Mouse (Mus musculus) spleen, postnatal 14 days (tissue): ENCODE measurements around the gene Tmem217.

Source experiments
- DNase-seq, 2 experiments: peaks; one replicate each; pipeline ENCODE4 v3.0.0; 2021 to 2022; ENCODE audit warnings: low spot score in 2 of 2

The Tmem217 gene

DNA sequence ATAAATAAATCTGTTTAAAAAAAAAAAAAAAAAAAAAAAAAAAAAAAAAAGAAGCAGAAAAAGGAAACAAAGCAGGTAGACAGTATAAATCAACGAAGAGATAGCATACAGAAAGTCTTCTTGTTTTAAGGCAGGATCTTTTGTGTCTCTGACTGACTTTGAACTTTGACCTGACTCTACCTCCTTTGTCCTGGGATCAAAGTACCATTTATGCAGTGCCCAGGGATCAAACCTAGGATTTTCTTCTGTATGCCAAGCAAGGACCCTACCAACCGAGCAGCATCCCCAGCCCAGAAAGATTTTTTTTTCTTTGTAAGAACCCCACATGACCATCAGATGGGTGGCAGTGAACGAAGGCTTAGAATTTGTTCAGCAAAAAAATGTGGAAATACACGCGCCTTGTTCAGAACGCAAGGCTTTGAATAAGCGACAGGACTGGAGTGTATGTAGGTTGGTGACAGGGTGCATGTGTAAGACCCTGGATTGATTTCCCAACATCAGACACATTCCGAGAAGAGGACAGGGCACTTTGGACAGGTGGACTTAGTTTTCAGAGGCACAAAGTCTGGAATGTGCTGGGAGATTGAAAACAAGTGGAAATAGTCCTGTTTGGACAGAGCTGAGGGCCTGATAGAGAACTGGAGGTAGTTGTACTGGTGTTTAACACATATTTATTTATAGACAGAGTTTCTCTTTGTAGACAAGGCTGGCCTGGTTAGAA, 63.8 kb downstream of the Tmem217 start:
- DNase-seq: no peak

DNA sequence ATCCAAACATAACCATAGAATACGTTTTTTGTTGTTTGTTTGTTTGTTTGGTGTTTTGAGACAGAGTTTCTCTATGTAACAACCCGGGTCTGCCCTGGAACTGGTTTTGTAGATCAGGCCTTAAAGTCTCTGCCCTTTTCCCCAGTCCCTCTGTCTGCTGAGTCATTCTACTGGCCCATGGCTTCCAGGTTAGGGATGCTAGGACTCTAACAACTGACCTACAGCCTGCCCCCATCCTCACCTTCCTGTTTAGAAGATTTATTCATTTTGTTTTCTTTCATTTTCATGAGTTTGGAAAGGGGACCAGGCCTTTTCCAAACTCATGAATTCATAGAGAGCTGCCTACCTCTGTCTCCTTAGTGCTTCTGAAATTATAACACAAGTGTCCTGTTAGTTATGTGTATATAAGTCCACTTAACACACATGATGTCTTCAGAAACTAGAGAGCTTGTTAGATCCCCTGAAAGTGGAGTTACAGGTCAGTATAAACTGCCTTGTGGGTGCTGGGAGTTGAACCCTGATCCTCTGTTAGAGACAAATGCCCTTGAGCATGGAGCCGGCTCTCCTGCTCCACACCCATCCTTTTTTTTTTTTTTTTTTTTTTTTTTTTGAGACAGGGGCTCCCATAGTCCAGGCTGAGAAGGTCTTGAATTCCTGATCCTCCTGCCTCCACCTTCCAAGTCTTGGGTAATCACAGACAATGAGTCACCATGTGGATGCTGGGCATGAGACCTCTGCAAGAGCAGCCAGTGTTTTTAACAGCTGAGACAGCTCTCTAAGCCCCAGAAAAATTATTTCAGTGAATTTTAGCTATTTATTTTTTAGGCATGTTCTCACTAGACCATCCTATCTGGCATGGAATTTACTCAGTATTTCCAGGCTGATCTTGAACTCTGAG, 66.6 kb downstream of the Tmem217 start:
- DNase-seq: no peak

DNA sequence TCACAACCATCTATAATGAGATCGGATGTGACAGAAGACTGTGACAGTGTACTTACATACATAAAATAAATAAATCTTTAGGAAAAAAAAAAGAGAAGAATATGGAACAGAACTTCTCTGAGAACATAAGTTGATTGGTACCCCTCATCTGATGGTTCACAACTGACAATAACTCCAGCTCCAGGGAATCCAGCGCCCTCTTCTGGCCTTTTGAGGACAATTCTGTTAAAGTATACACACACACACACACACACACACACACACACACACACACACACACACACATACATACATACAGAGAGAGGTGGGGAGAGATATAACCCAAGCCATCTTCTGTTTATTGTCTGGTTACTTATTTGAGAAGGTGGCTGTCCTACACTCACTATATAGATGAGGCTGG, 67.8 kb downstream of the Tmem217 start:
- no peak for DNase-seq

DNA sequence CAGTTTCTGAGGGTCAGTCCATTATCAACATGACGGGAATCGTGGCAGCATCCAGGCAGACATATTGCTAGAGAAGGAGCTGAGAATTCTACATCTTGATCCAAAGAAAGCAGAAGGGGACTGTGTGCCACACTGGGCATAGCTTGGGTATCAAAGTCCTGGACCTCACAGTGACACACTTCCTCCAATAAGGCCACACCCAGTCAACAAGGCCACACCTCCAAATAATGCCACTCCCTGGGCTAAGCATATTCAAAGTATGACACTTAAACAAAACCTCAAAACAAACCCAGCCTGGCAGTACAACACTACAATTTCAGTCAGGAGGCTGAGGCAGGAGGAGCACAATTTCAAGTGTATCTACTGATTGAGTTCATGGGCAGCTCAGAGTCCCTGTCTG, 68.9 kb downstream of the Tmem217 start:
- no peak for DNase-seq

DNA sequence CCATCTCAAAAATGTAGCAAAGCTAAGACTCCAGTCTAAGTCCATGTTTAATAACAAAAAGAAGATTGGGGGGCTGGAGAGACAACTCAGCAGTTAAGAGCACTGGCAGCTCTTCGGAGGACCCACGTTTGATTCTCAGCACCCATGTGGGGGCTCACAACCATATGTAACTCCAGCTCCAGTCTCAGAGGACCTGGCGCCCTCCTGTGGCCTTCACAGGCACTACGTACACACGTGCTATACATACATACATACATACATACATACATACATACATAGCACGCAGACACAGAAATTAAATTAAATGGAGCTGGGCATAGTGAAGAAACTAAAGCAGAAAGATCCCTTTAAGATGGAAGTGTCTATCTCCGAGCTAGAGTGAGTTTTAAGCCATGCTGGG, 69.6 kb downstream of the Tmem217 start:
- DNase-seq: no peak

DNA sequence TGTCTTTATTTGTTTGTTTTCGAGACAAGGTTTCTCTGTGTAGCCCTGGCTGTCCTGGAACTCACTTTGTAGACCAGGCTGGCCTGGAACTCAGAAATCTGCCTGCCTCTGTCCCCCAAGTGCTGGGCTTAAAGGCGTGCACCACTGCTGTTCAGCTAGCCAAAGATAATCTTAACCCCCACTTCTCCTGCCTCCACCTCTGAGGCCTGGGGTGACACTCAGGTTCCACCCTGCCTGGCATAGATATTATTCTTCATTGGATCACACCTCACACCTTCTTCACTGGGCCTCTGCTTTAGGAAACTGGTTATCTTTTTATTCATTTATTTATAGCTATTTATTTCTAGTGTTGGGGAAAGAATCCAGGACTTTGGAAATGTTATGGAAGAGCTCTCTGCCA, 71.9 kb downstream of the Tmem217 start:
- no peak for DNase-seq

DNA sequence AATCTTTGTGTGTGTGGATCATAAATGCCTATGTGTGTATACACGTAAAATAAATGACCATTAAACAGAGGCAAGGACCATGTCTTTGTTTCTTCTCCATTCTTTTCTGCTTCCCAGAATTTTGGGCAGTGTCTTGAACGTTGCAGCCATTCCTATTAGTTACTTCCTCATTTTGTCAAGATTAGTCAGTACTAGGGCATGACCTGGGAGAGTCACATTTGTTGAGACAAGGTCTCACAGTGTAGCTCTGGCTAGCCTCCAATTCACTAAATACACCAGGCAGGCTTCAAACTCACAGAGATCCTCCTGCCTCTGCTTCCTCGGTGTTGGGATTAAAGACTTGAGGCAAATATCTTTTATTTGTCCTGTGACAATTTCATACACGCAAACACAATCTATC, 73.9 kb downstream of the Tmem217 start:
- no peak for DNase-seq

DNA sequence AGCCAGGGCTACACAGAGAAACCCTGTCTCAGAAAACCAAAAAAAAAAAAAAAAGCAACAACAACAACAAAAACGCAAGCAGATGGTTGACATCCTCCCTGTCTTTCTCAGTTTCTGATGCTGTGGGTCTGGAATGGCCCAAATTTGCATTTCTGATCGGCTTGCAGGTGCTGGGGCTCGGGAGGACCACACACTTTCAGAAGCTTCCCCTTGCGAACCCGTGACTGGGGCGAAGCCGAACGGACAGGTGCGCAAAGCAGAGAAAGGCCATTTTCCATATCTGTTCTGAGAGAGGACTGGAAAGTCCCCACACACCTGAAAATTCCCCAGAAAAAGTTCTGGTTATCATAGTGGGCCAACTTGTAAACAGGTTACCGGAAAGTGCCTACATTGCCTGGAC, 74.8 kb downstream of the Tmem217 start:
- no peak for DNase-seq

DNA sequence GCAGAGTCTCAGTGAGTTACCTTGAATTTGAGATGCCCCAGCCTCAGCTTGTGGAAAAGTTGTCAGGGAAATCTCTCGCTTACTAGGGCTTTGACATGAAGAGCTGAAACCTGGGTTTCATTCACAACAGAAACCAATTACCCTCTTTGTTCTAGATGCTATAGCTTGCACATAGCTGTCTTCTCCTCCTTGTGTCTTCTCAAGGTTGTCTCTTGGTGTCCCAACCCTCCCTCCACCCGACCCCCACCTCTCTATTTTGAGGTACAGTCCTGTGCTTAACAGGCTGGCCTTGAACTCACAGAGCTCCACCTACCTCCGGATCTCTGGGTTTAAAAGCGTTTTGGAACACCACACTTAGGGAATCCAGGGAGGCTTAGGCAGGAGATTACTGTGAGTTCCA, 75.7 kb downstream of the Tmem217 start:
- no peak for DNase-seq
